Mouse (Mus musculus): ENCODE measurements around the gene Ptpa. TPM values are rescaled to one million over a fixed set of nuclear protein-coding genes. Genes with fewer than 3 reads are reported as not detected.

Ptpa gene
- total RNA-seq, 2 experiments from 2014 or later, result 143 to 147 TPM

DNA sequence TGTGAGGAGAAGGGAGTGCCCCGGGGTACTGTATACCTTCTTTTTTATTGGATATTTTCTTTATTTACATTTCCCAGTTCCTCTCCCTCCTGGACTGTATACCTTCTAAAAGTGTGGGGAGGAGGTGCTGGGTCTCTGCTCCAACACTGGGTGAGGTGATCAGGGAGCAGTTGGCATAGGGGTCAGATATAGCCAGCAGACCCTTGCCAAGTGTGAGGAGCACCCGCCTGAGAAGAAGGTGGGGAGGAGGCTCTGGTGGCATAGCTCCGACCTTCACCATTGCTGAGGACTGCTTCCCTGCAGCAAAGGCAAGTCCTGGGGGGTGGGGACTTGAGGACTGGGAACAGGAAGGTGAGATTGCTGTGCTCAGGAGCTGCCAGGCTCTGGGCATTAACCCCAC is 35.7 kb downstream of the Ptpa start:
- intact Hi-C loops (cut with DNase I), result no loop called here
- no peak for DNase-seq (ENCODE audit: low spot score in 2 of 2)

DNA sequence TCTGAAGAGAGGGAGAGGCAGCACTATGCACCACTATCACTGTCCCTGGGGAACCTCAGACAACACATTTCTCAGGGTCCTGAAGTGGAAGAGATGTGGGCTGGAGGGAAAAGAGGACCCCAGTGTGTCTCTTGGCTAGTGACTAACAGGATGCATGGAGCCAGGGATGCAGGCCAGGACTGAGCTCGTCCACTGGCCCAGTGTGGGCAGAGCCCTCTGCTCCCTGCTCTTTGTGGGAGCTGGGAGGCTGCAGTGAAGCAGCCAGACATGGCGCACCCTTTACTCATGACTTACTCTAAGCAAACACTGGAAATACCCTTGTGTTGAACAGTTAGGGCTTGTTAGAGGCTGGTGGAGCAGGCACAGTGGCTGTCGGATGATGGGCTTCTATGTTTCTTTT is 37.7 kb downstream of the Ptpa start:
- no peak for DNase-seq (ENCODE audit: low spot score in 2 of 2)
- intact Hi-C loops (cut with DNase I), result no loop called here

DNA sequence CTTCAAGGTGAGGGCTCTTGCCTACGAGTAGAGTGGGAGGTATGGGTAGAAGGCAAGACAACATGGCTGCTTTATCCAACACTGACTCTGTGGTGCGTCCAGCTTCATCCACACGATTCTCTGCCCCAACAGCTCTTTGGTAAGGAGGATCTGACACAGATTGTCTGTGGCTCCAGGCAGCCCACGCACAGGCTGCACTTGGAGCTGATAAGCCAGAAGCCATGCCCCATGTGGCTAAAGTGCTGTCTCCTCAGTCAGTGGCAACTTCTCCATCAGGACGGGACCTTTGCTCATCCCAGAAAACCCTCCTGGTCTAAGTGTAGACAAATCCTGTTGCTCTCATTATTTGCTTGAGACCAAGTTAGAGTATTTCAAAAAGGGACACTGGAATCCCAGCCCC is 38.7 kb downstream of the Ptpa start:
- intact Hi-C loops (cut with DNase I), result no loop called here
- no peak for DNase-seq (ENCODE audit: low spot score in 2 of 2)

DNA sequence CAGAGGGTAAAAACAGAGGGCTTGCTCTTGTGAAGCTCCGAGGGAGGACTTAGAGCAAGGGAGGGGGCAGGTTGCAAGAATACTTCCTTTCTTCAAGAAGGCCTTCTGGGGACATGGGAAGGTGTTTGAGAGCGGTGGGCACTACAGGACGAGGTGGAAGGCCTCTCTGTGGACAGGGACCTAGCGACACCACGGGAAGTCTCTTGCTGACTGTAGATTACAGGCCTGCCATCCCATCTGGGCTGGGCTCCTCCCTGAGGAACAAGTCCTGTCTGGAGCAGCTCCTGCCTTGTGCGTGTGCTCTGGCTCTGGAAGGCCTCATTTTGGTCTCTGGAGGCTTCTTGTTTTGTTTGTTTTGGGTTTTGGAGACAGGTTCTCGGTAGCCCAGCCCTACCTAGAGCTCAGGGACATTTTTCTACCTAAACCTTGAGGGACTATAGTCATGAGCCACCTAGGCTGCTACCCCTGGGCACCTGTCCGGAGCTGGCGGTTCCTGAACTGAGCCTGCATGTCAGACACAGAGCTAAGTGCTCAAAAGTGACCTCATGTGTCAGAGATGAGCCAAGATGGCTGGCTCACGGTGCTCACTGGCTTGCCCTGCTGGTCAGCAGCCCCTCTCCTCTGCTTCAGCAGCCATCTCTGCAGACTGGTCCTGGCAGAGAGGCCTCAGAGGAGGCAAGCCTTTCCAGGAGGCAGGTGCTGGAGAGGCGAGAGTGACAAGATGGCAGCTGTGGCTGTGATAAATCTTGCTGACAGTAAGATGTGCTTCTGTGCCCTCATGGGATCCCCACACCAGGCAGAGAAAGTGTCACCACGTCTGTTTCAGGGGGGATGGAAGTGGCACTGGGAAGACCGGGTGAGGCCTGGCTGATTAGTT is 40.5 kb downstream of the Ptpa start:
- intact Hi-C loops (cut with DNase I), result no loop called here
- no peak for DNase-seq (ENCODE audit: low spot score in 2 of 2)

GRCm38 (mm10) chr2:30458349-30458748 is 42.5 kb downstream of the Ptpa start:
- DNase-seq (ENCODE audit: low spot score in 2 of 2), result no peak
- intact Hi-C loops (cut with DNase I), result no loop called here

GRCm38 (mm10) chr2:30459241-30459640 is 43.4 kb downstream of the Ptpa start:
- intact Hi-C loops (cut with DNase I), result no loop called here
- no peak for DNase-seq (ENCODE audit: low spot score in 2 of 2)

GRCm38 (mm10) chr2:30463341-30463761 is 47.5 kb downstream of the Ptpa start:
- intact Hi-C loops (cut with DNase I), result no loop called here
- DNase-seq (ENCODE audit: low spot score in 2 of 2), result no peak

- peak; percentile 42 to 43 for DNase-seq (ENCODE audit: low spot score in 2 of 2)
- intact Hi-C loops (cut with DNase I), result no loop called here
These were observed 48.1 kb downstream of the Ptpa start for GRCm38 (mm10) chr2:30463904-30464330.

DNA sequence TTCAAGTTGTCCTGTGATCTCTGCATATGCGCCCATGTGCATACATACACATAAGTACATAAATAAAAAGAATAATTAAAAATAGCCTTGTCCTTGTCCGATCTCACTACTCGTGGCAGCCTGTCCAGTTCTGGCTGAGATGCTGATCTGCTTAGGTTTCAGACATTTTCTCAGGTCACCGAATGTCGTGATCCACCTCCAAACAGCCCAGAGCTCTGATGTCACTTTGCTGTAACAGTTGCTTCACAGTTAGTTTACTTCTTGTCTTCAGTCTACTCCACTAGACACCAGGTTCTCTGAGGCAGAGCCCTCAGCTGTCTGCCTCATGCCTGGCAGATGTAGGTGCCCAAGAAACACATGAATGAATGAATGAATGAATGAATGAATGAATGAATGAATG is 48.6 kb downstream of the Ptpa start:
- no peak for DNase-seq (ENCODE audit: low spot score in 2 of 2)
- intact Hi-C loops (cut with DNase I), result no loop called here

DNA sequence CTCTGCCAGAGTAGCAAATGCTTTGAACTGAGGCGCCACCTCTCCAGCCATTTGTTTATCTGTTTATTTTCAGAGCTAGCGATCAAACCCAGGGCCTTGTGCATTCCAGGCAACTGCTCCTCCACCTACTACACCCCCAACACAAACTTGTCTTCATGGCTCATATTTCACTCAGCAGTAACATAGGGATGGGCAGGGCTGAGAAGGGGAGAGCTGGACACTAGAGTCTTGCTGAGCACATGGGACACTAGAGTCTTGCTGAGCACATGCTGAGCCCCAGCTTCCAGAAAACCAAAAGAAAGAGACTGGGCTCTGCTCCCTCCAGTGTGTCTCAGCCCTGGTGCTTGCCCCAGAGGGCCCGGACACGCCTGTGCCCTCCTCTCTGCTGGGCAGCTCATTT is 50.9 kb downstream of the Ptpa start:
- intact Hi-C loops (cut with DNase I), result no loop called here

DNA sequence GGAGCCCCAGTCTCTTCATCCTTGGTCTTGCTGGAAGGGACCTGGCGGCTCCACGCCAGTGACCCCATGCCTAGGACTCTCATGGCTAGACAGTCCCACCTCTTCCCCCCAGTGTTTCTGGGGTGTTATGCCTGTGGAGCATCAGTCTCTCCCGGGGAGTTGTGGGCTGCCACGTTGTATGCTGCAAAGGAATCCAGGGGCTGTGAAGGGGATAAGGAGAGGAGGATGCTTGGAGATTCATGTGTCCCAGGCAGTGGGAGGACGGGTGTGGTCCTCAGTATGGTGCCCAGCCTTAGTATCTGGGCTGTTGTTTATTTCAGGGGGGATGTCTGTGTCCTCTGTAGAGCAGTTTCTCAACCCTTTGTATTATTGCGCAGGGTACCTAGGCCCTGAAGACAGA is 53.2 kb downstream of the Ptpa start:
- intact Hi-C loops (cut with DNase I), result no loop called here
- DNase-seq (ENCODE audit: low spot score in 2 of 2), result no peak

More for the DNA sequence above, 50.9 kb downstream of the Ptpa start:
- no peak for DNase-seq (ENCODE audit: low spot score in 2 of 2)

- peak; percentile 87 to 90 for DNase-seq (ENCODE audit: low spot score in 2 of 2)
- intact Hi-C loops (cut with DNase I), result loop anchor here (2.0 to 5.0 kb wide), 6 partner anchors 29 to 325 kb away; no protein-coding TSS in a partner anchor
These were observed 53.9 kb downstream of the Ptpa start for GRCm38 (mm10) chr2:30469796-30470142.

GRCm38 (mm10) chr2:30470143-30470946 is 54.5 kb downstream of the Ptpa start:
- intact Hi-C loops (cut with DNase I), result loop anchor here (2.0 to 5.0 kb wide), 6 partner anchors 30 to 324 kb away; no protein-coding TSS in a partner anchor
- DNase-seq (ENCODE audit: low spot score in 2 of 2), result peak; percentile 56 to 64

GRCm38 (mm10) chr2:30471051-30471450 is 55.2 kb downstream of the Ptpa start:
- intact Hi-C loops (cut with DNase I), result loop anchor here (2.0 to 5.0 kb wide), 6 partner anchors 30 to 324 kb away; no protein-coding TSS in a partner anchor
- DNase-seq (ENCODE audit: low spot score in 2 of 2), result no peak

- intact Hi-C loops (cut with DNase I), result loop anchor here (2.0 to 5.0 kb wide), 7 partner anchors 31 to 323 kb away; partner anchors contain the start of gene Cstad
- DNase-seq (ENCODE audit: low spot score in 2 of 2), result peak; percentile 66 to 71
These were observed 56.2 kb downstream of the Ptpa start for GRCm38 (mm10) chr2:30471795-30472720.

DNA sequence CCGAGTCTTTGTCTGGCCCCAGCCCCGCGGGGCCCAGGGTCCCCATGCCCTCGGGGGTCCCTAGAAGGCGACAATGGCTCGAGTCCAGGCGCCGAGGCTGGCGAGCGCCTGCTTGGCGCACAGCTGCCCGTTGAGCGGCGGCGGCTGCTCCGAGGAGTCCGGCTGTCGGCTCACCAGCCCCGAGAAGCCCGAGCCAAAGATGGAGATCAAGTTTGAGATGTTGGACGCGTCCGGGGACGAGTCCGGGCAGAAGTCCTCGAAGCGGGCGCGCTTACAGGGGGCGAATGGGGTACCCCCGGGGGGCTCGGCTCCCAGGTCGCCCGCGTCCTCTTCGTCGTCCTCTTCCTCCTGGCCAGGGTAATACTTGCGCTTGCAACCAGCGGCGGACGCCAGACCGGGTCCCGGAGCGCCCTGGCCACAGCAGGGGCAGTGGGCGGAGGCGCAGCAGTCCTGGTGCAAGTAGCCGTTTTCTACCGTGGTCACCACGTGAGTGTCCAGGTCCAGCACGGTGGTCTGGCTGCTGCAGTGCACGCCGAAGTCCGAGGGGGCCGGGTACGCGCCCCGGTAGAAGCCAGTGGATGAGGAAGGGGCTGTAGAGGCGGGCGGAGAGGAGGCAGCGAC is 57.0 kb downstream of the Ptpa start:
- peak in 1 of 2 experiments; percentile 30 for DNase-seq (ENCODE audit: low spot score in 2 of 2)
- intact Hi-C loops (cut with DNase I), result loop anchor here (2.0 to 5.0 kb wide), 5 partner anchors 74 to 244 kb away; partner anchors contain the start of gene Cstad

DNA sequence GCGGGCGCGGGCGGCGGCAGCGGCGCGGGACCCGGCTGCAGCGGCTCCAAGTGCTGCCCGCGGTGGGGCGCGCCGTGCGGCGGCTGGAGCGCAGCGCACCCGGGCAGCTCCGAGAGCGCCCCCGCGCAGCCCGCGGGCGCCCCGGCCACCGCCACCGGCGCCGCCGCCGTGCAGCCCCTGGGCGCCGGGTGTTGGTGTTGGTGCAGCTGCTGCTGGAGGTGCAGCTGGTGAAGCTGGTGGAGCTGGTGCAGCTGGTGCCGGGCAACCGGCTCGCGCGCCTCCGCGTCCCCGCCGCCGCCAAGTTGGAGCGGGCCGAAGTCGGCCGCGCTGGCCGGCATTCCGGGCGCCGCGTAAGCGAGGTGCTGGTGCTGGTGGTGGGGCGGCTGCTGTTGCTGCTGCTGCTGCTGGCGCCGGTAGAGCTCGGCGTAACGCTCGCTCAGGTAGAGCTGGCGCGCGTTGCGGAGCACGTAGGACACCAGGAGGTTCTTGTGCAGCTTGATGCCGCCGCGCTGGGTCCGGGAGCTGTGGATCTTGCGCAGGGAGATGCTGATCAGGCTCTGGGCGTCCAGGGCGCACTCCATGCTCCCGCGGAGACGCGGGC is 57.7 kb downstream of the Ptpa start:
- intact Hi-C loops (cut with DNase I), result loop anchor here (2.0 to 5.0 kb wide), 5 partner anchors 74 to 244 kb away; partner anchors contain the start of gene Cstad
- DNase-seq (ENCODE audit: low spot score in 2 of 2), result no peak

- peak; percentile 95 for DNase-seq (ENCODE audit: low spot score in 2 of 2)
- intact Hi-C loops (cut with DNase I), result loop anchor here (5.0 kb wide), 4 partner anchors 73 to 243 kb away; no protein-coding TSS in a partner anchor
These were observed 58.2 kb downstream of the Ptpa start, which contains the start of gene Ier5l for GRCm38 (mm10) chr2:30474039-30474438. TSS of gene Ier5l (minus strand) at chr2:30474219.

Data from left cerebral cortex, postnatal 14 days (tissue).